Mouse (Mus musculus): ENCODE results near the gene Rpl22l1.
A peak's percentile ranks its signal among the peaks of the same experiment; 100 is the strongest.
"Not testable (repeated sequence)": the region's sequence is repeated elsewhere in the genome, so short reads cannot be mapped to it uniquely, and the experiment has no call there.

The Rpl22l1 gene

DNA sequence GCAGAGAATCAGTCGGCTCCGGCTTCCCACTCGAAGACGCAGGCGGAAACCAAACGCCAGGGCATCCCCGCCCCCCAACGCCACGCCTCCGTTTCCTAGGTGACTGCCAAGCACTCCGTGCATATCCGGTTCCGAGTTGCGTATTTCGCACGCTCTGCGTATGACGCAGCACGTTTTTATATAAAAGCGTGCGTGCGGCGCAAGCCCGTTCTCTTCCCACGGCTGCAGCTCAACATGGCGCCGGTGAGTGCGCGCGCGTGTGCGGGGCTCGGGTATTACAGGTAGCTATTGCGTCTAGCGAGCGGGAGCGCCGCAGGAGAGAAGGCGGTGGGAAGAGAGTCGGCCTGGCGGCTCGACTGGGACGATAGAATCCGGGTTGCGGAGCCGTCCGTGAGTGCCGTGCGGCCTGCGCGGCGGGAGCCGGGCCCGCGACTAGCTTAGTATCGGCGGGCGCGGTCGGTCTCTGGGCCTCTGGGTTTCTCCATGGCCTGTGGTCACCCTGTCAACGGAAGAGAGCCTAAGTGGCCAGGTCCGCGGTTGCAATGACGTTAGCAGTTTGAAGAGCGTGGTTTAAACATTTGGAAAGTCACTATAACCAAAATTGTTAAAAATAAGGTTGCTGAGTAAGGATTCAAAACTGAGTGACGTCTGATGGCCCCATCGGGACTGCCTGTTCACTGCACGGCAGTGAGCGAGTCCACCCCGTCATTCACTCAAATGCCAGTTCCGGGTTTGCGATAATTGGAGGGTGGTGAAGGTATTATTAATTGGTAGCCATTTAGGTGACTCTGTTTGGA is at the start of gene Rpl22l1:
TSS of gene Rpl22l1 (plus strand) at position 136 of the 797 bp plus-strand sequence.
- peak; percentile 98 for DNase-seq (ENCODE audit: low spot score)

DNA sequence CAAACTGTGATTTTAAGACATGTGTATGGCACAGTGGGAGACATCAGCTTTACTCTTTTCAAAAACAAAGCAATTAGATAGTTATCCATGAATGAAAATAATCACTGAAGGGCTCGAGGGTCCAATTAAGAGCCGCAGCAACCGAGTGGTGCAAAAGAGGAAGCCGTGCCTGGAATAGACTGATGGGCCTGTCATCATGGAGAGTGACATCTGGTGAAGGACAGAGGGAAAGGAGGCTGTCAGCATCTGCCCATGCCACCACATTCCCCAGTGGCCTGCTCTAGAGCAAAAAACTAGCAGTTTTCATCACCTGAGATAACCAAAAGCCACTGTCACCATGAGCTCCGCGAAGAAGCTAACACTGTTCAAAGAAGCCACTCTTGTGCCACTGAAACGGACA is 49.8 kb upstream of the Rpl22l1 start:
- DNase-seq (ENCODE audit: low spot score): no peak

DNA sequence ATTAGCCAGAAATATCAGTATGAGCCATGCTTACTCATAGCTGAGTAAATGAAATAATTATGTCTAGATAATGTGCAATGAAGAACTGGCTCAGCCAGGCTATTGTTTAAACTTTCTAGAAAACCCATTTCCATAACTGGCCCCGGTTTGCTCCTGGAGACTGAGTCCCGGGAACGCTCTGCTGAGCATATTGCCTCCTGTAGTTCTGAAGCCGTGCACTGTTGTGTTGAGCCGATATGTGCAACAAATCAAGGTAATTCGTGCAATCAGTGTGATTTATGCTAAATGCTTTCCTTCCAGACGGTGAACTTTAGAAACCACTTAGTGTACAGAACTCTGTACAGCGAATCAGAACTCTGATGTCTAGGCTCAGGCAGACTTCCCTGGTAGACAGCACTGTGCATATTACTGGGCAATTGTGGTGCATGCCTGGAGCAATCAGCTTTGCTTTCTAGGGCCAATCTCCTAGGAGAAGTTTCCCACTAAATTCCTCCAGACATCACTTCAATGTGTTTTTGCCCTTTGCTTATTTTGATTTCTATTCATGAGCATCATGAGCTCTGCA is 43.9 kb upstream of the Rpl22l1 start:
- no peak for DNase-seq (ENCODE audit: low spot score)

DNA sequence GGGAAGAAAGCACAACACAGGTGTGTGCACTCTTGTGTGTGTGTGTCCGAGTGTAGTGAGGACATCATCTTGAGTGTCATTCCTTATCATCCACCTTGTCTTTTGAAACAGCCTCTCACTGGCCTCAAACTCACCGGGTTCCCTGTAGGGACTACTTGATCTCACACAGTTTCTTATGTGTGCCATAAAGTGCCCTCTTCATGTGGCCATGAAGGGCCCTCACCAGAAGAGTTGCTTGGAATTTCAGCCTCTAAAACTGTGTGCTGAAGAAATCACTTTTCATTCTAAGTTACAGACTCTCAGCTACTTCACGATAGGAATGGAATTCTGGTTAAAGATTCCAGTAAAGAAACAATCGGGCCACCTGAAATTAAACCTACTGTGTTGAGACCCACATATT is 38.3 kb upstream of the Rpl22l1 start:
- no peak for DNase-seq (ENCODE audit: low spot score)

DNA sequence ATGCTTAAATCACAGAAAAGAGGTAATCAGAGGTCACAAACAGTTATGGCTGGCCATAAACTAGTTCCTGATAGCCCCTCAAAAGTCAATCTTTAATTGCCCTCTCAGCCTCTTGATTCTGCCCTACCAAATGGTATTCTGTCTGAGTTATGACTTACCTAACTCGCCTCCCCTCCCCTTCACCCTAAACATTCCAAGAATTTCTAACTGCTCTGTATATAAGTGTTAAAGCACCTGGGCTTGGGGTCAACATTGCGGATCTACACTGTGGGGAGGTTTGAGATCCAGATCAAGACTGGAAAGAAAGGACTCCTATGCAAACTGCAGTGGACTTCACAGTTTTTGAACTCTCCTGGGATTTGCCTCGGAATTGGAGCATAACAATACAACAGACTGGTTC is 37.0 kb upstream of the Rpl22l1 start:
- no peak for DNase-seq (ENCODE audit: low spot score)

DNA sequence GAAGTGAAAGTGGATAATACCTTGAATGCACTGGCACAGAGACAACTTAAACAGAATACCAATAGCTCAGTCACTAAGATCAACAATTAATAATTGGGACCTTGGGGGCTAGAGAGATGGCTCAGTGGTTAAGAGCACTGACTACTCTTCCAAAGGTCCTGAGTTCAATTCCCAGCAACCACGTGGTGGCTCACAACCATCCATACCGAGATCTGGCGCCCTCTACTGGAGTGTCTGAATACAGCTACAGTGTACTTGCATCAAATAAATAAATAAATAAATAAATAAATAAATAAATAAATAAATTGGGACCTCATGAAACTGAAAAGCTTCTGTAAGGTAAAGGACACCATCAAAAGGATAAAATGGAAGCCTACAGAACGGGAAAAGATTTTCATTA is 32.3 kb upstream of the Rpl22l1 start:
- DNase-seq (ENCODE audit: low spot score): not testable (repeated sequence)

DNA sequence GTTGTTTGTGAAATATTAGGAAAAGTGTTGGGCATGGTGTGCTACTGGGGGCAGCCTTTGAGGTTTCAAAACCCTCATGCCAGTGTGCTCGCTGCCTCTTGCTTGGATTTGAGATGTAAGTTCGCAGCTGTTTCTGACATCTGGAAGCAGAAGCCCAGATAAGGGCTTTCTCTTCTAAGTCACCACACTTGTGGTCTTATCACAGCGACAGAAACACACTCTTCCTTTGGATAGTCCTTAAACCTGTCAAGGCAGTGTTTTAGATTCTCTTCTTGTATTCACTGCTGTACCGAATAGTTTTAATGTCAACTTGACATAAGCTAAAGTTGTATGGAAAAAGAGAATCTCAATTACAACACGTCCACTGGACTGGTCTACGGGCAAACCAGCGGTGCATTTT is 29.9 kb upstream of the Rpl22l1 start:
- no peak for DNase-seq (ENCODE audit: low spot score)

DNA sequence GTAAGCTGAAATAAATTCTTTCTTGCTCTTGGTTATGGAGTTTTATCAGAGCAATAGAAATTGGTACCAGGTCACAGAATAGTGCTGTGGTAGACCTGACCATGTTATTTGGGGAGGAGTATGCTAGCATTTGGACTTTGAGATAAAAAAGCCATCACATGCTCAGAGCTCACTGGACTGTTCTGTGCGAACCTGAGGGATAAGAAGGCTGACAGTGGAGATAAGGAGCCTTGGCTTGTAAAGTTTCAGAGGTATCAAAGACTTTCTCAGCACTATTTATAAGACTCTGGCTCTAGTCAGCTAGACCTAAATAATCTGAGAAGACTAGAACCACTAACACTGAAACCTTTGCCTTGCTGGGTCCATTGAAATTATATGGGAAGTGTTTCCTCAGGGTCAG is 29.3 kb upstream of the Rpl22l1 start:
- no peak for DNase-seq (ENCODE audit: low spot score)

DNA sequence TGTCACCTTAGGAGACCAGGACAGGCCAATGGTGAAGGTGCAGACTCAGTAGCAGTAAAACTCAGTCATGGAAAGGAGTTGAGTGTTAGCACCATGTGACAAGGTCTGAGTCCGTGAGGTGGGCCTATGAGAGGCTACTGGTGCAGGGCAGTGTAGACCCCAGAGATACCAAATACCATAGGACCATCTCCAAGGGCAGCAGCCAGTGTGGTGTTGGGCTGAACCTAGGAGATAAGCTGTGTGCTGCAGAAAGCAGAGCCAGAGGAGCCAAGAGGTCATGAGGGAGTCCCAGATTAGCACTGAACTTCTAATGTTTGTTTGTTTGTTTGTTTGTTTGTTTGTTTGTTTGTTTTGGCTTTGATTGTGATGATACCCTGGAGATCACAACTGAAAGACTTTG is 28.7 kb upstream of the Rpl22l1 start:
- no peak for DNase-seq (ENCODE audit: low spot score)

DNA sequence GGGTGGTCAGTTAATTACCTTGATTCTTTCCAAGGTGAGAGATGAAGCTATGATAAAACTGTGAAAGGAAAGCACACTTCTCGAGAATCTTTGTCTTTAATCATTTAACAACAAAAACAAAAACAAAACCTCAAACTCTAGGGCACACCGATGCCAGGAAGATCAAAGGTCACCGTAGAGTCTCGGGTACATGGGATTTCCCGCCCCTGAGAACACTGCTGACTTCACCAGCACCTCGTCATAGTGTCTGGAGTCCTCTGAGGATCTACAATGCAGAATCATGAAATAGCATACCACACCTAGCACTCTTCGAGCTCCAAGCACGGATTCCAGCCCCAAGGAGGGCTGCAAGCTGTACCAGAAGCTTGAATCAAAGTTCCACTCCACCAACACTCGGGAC is 24.7 kb upstream of the Rpl22l1 start:
- DNase-seq (ENCODE audit: low spot score): no peak

DNA sequence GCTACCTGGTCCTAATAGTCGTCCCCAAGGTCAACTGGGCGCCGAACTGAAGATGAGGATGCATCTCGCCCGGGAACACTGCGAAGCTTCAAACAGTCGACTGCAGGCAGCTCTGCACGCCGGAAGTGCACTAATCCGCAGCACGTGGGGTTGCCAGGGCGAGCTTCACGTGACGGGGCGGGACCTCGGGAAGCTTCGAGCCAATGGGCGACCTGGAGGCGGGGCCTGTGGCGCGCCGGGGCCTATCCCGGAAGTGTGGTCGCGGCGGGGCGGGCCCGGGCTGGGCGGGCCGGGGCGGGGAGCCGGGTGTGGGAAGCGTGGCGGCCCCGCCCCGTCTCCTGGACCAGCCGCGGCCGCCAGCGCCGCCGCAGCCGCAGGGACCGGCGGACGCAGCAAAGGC is 24.2 kb upstream of the Rpl22l1 start, which contains the start of gene Eif5a2:
TSS of gene Eif5a2 (plus strand) at position 283 of the 400 bp plus-strand sequence.
- peak; percentile 85 for DNase-seq (ENCODE audit: low spot score)

DNA sequence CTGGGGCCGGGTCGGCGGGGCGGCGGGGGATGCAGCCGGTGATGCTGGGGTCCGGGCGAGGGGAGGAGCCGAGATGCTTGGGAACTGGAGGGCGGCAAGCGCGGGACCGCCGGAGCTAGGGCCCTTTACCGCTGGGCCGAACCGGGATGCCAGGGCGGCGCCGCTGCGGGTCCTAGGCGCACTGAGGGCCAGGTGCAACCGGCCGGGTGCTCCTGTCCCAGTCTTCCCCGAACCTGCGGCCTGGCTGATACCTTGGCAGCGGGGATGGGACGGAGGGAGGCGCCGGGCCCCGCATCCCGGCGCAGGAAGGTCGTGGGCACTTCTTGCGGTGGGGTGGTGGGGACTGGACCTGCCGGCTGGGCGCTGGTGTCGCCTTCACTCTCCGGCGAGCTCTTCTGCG is 23.8 kb upstream of the Rpl22l1 start:
- DNase-seq (ENCODE audit: low spot score): no peak

DNA sequence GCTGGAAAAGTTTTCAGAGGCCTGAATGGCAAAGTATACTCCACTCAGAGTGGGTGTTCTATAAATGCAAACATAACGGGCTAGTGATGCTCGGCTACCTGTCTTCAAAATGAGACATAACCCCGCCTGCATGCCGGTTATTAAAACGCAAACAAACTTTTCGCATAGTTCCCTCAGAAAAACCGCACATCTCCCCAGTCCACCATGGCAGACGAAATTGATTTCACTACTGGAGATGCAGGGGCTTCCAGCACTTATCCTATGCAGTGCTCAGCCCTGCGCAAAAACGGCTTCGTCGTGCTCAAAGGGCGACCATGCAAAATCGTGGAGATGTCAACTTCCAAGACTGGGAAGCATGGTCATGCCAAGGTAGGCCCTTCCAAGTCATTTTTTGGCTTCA is 23.4 kb upstream of the Rpl22l1 start:
- no peak for DNase-seq (ENCODE audit: low spot score)

DNA sequence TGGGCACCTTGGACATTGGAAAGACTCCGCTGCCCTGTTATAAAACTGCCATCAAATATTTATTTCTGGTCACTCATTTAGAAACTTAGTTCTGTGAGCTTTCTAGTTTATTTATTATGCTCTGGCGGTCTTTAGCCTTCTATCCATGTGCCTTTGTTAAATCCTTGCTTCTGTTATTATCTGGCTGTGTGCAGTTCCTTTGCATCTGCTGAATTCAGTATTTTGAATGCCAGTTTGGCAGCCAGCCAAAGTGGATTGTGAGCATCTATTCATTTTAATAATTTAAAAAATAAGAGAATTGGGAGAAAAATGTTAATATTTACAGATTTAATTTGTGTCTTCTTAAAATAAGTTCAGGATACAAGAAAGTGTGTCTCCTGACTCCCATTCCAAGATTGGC is 21.1 kb upstream of the Rpl22l1 start:
- no peak for DNase-seq (ENCODE audit: low spot score)

DNA sequence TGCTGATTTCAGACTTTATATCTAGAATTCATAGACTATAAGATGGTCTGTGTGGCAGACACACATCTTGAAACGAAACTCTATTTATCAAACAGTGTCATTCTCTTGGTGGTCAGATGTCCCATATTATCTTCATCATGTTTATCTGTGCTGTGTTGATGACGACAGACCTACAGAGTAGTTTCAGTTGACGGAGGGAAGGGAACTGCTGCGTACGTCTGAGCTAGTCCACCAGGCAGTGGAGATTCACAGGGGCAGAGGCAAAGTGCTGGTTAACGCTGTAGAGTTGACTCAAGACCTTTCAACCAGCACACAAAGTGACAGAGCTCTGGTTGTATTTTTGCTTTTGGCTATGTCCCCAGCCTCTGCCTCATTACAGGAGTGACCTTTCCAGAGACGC is 10.4 kb upstream of the Rpl22l1 start:
- no peak for DNase-seq (ENCODE audit: low spot score)

DNA sequence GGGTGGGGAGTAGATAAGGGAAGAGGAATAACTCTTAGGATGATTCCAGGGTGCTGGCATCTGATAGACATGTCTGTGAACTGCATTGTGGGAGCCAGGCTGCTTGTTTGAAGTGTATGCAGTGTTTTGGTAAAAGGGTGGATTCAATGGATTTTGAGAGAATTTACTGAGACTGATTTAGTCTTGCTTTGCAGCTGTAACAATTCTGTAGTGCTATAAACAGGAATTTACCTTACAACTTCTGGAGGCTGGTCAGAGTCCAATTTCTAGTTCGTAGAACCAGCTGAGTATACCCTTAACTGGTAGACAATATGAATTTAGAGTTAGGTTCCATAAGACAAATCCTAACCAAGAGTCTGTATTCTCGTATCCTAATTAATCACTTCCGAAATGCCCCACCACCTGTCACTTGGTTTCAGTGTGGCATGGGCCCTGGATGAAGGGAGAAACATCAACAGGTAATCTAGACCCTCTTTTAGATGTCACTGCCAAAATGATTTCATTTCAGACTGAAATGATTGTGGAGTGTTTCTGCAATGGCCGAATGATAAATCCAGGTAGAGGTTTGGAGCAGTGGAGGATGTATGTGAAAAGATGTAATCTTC is 2.9 kb downstream of the Rpl22l1 start:
- no peak for DNase-seq (ENCODE audit: low spot score)

DNA sequence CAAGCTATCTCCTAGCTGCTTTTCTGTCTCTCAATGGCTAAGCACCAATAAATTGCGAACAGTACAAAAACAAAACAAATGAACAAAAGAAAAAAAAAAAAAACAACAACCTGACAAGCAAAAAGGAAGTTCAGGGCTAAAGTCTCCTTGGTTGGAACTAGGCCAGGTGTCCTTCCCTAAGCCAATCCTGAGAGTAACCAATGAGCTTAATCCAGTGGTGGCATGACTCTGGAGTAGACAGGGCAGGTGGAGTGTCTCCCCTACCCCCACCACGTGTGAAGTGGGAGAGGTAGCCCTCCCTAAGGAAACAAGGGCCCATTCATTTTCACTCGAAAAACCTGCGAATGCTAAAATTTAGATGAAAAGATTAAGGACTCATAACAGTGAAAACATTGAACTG is 6.2 kb downstream of the Rpl22l1 start:
- no peak for DNase-seq (ENCODE audit: low spot score)

DNA sequence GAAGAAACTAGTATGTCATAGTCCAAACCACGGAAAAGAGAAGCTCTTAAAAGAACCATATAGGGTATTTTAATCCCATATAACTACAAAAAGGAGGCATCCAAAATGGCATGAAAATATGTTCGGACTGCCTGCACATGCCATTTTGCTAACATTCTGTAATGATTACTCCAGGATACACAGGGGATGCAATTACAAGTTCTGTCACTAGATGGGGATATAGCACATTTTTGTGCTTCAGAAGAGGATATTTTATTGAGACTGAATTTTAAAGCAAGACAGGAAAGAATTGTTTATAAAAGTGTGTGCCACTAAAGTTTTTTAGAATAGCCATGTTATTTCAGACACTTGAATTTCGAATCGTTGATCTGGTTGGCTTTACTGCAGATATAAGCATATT is 9.1 kb downstream of the Rpl22l1 start:
- peak; percentile 89 for DNase-seq (ENCODE audit: low spot score)

DNA sequence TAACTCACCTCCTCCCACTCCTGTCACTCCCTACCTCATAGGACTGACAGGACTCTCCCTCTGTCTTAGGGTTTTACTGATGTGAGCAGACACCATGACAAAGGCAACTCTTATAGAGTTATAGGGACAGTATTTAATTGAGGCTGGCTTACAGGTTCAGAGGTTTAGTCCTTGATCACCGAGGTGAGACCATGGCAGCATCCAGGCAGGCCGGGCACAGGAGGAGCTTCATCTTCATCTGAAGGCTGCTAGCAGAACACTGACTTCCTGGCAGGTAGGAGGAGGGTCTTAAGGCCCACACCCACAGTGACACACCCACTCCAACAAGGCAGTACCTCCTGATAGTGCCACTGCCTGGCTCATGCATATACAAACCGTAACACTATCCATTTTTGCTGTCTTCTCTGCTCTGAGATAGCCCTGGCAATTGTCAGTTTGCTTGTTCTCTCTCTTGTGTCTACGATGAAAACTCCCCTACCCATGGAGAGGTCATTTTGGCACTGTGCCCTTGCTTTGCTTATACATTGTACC is 10.8 kb downstream of the Rpl22l1 start:
- DNase-seq (ENCODE audit: low spot score): no peak

DNA sequence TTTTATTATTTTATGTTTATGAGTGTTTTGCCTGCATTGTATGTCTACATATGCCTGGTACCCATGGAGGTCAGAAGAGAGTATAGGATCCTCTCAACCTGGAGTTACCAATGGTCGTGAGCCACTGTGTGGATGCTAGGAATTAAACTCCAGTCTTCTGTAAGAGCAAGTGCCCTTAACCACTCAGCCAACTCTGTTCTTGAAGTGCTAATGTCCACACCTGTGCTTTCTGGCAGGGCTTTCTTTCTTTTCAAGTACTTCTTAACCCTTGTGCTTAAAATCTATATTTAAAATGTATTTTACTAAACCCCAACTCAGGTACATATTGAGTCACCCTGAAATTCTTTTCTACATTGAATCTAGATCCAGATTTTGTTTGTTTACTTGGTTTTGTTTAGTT is 21.0 kb downstream of the Rpl22l1 start:
- no peak for DNase-seq (ENCODE audit: low spot score)

DNA sequence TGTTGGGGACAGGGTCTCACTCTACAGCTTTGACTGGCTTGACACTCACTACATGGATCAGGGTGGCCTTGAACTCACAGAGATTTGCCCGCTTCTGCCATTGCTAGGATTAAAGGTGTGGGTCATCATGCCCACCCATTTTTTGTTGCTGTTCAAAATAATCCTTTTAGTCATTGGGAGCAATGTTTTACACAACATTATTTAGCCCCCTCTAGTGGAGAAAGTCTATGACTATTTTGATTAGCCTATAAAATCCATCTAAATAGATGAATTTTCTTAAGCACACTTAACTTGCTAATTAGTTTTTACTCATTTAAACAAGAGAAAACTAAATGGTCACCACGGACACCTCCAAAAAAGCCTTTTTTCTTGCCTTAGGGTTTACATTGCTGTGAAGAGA is 22.4 kb downstream of the Rpl22l1 start:
- DNase-seq (ENCODE audit: low spot score): no peak

DNA sequence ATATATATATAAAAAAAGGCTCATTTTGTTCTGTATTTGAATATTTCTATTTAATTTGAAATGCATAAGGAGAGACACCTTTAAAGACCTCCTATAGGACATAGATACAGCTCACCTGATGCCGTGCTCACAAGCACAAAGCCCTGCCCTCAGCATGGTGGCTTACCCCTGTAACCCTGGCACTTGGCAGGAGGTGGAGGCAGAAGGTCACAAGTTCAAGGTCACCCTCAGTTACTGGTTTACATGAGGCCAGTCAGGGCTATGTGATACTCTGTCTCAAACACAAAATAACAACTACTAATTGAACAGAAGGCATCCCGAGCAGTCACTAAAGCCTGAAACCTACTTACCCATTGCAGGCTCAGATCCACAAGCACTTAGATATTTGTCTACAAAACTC is 24.2 kb downstream of the Rpl22l1 start:
- DNase-seq (ENCODE audit: low spot score): no peak

DNA sequence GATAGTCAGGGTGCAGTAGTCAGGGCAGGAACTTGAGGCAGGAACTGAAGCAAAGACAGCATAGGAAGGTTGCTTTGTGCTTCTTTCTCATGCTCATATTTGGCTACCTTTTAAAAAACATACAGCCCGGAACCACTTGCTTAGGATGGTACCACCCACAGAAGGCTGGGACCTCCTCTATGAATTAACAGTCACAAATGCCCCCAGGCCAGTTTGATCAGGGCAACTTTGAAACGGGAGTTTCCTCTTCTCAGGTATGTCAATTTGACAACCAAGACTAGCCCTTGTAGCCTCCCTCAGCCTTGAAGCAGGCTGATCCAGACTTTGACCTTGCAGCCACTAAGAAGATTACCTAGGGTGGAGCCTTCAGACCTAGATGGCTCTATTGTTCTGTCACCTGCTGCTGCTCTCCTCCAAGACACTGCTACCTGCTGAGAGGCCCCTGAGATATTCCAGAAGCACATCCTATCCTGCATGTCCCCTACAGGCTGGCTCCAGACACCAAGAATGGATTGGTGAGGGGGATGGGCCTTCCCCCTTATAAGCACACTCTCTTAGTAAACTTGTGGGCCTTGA is 31.6 kb downstream of the Rpl22l1 start:
- no peak for DNase-seq (ENCODE audit: low spot score)
